Mouse (Mus musculus): Measurements from ENCODE around the gene Camkk2. TPM values are rescaled to one million over a fixed set of nuclear protein-coding genes. Genes with fewer than 3 reads are reported as not detected.

The Camkk2 gene
- 29.2 and 29.6 TPM in 2 replicates for polyA plus RNA-seq (2015; fragmentation: Nextera tagmentation; extraction: Ambion mirVana)

- Histone ChIP-seq H3K4me1 (ENCODE audit: insufficient read depth, low read depth, low read length) (peaks cover 8% of the 10 kb centered on the region; the same call in 1 of the 2 replicates), H3K9me3 (ENCODE audit: low read length) (no peaks in the 10 kb centered on the region), H3K27ac (ENCODE audit: low read length) (peak within 1 kb of the TSS; percentile 90), H3K9ac (replicated peaks; ENCODE audit: low read depth) (peak within 1 kb of the TSS; percentile 74), H3K4me2 (replicated peaks; ENCODE audit: low read depth, low read length) (peak within 1 kb of the TSS; percentile 97), H3K36me3 (ENCODE audit: insufficient read depth, low read length) (no peaks in the 10 kb centered on the region), H3K27me3 (replicated peaks; ENCODE audit: insufficient read depth, low read length) (no peaks in the 10 kb centered on the region), H3K4me3 (ENCODE audit: low read depth, low read length) (peak within 1 kb of the TSS; percentile 84)
- DNase-seq (ENCODE audit: low spot score), result peak; percentile 94
- WGBS, result under 1% methylated on average over 43 of the region's 63 CpGs
- peak; percentile 94 for ATAC-seq
- no peak for TF ChIP-seq EP300 (IDR thresholded peaks at IDR 0.05)
- TF ChIP-seq CTCF (IDR thresholded peaks at IDR 0.05), result no peak
These were observed at the start of gene Camkk2 for GRCm38 (mm10) chr5:122779277-122779834. Gene Camkk2 (minus strand): TSS chr5:122779409.

- Histone ChIP-seq H3K4me1 (ENCODE audit: insufficient read depth, low read depth, low read length) (no peaks in the 10 kb centered on the region; the same call in 1 of the 2 replicates), H3K9me3 (ENCODE audit: low read length) (no peaks in the 10 kb centered on the region), H3K27me3 (replicated peaks; ENCODE audit: insufficient read depth, low read length) (no peaks in the 10 kb centered on the region), H3K4me3 (ENCODE audit: low read depth, low read length) (no peak overlapping the region), H3K9ac (replicated peaks; ENCODE audit: low read depth) (no peak overlapping the region), H3K36me3 (ENCODE audit: insufficient read depth, low read length) (no peaks in the 10 kb centered on the region), H3K4me2 (replicated peaks; ENCODE audit: low read depth, low read length) (no peak overlapping the region), H3K27ac (ENCODE audit: low read length) (no peak overlapping the region)
- no peak for DNase-seq (ENCODE audit: low spot score)
- no peak for ATAC-seq
- TF ChIP-seq EP300 (IDR thresholded peaks at IDR 0.05), result no peak
- no peak for TF ChIP-seq CTCF (IDR thresholded peaks at IDR 0.05)
- WGBS, result 77% methylated on average over 8 of the region's 8 CpGs
These were observed 45.9 kb upstream of the Camkk2 start for GRCm38 (mm10) chr5:122825099-122825498.

- no peak for DNase-seq (ENCODE audit: low spot score)
- H3K9ac ChIP-seq (replicated peaks; ENCODE audit: low read depth), result no peak overlapping the region
- no peak overlapping the region for H3K4me3 ChIP-seq (ENCODE audit: low read depth, low read length)
- TF ChIP-seq EP300 (IDR thresholded peaks at IDR 0.05), result no peak
- TF ChIP-seq CTCF (IDR thresholded peaks at IDR 0.05), result no peak
- H3K27me3 ChIP-seq (replicated peaks; ENCODE audit: insufficient read depth, low read length), result no peaks in the 10 kb centered on the region
- no peak for ATAC-seq
- H3K4me2 ChIP-seq (replicated peaks; ENCODE audit: low read depth, low read length), result no peak overlapping the region
- no peaks in the 10 kb centered on the region for H3K36me3 ChIP-seq (ENCODE audit: insufficient read depth, low read length)
- 67% methylated on average over 6 of the region's 6 CpGs for WGBS
- no peak overlapping the region for H3K27ac ChIP-seq (ENCODE audit: low read length)
- no peaks in the 10 kb centered on the region; the same call in 1 of the 2 replicates for H3K4me1 ChIP-seq (ENCODE audit: insufficient read depth, low read depth, low read length)
- no peaks in the 10 kb centered on the region for H3K9me3 ChIP-seq (ENCODE audit: low read length)
These were observed 45.2 kb upstream of the Camkk2 start for GRCm38 (mm10) chr5:122824450-122824849.

- ATAC-seq (no peak), DNase-seq (ENCODE audit: low spot score) (no peak)
- no peaks in the 10 kb centered on the region; the same call in 1 of the 2 replicates for H3K4me1 ChIP-seq (ENCODE audit: insufficient read depth, low read depth, low read length)
- H3K27me3 ChIP-seq (replicated peaks; ENCODE audit: insufficient read depth, low read length), result no peaks in the 10 kb centered on the region
- no peaks in the 10 kb centered on the region for H3K9me3 ChIP-seq (ENCODE audit: low read length)
- 63% methylated on average over 1 of the region's 1 CpGs for WGBS
- TF ChIP-seq EP300 (IDR thresholded peaks at IDR 0.05) (no peak), CTCF (IDR thresholded peaks at IDR 0.05) (no peak; the same call in 1 of the 2 replicates)
- H3K36me3 ChIP-seq (ENCODE audit: insufficient read depth, low read length), result no peaks in the 10 kb centered on the region
- no peak overlapping the region for H3K27ac ChIP-seq (ENCODE audit: low read length)
- no peak overlapping the region for H3K4me3 ChIP-seq (ENCODE audit: low read depth, low read length)
- no peak overlapping the region for H3K9ac ChIP-seq (replicated peaks; ENCODE audit: low read depth)
- no peak overlapping the region for H3K4me2 ChIP-seq (replicated peaks; ENCODE audit: low read depth, low read length)
These were observed 44.8 kb upstream of the Camkk2 start for GRCm38 (mm10) chr5:122823976-122824375.

GRCm38 (mm10) chr5:122822441-122822840 lies 43.2 kb upstream of the Camkk2 start:
- Histone ChIP-seq H3K4me3 (ENCODE audit: low read depth, low read length) (no peak overlapping the region), H3K36me3 (ENCODE audit: insufficient read depth, low read length) (peaks cover 7% of the 10 kb centered on the region; the same call in 1 of the 2 replicates), H3K4me1 (ENCODE audit: insufficient read depth, low read depth, low read length) (no peaks in the 10 kb centered on the region; the same call in 1 of the 2 replicates), H3K9me3 (ENCODE audit: low read length) (no peaks in the 10 kb centered on the region), H3K4me2 (replicated peaks; ENCODE audit: low read depth, low read length) (no peak overlapping the region), H3K9ac (replicated peaks; ENCODE audit: low read depth) (no peak overlapping the region), H3K27ac (ENCODE audit: low read length) (no peak overlapping the region), H3K27me3 (replicated peaks; ENCODE audit: insufficient read depth, low read length) (no peaks in the 10 kb centered on the region)
- WGBS, result 74% methylated on average over 4 of the region's 4 CpGs
- ATAC-seq (no peak), DNase-seq (ENCODE audit: low spot score) (no peak)
- no peak for TF ChIP-seq CTCF (IDR thresholded peaks at IDR 0.05)
- TF ChIP-seq EP300 (IDR thresholded peaks at IDR 0.05), result no peak

GRCm38 (mm10) chr5:122821524-122821885 lies 42.3 kb upstream of the Camkk2 start:
- TF ChIP-seq EP300 (IDR thresholded peaks at IDR 0.05), result peak; percentile 48
- no peak for TF ChIP-seq CTCF (IDR thresholded peaks at IDR 0.05)
- 0% methylated on average over 10 of the region's 10 CpGs for WGBS
- Histone ChIP-seq H3K4me2 (replicated peaks; ENCODE audit: low read depth, low read length) (peak overlapping the region; percentile 58), H3K9me3 (ENCODE audit: low read length) (no peaks in the 10 kb centered on the region), H3K4me1 (ENCODE audit: insufficient read depth, low read depth, low read length) (no peaks in the 10 kb centered on the region; the same call in 1 of the 2 replicates), H3K27ac (ENCODE audit: low read length) (peak overlapping the region; percentile 91), H3K27me3 (replicated peaks; ENCODE audit: insufficient read depth, low read length) (no peaks in the 10 kb centered on the region), H3K36me3 (ENCODE audit: insufficient read depth, low read length) (peaks cover 16% of the 10 kb centered on the region), H3K4me3 (ENCODE audit: low read depth, low read length) (peak overlapping the region; percentile 90), H3K9ac (replicated peaks; ENCODE audit: low read depth) (no peak overlapping the region)
- no peak for DNase-seq (ENCODE audit: low spot score)
- ATAC-seq, result peak; percentile 35
